Mouse (Mus musculus) megakaryocyte, embryonic 14.5 days (primary cell): ENCODE data around the gene Pprc1.

Source experiments
- FLI1 ChIP-seq: IDR thresholded peaks from 2 replicates; pipeline ENCODE4 v1.6.1; 2012; ENCODE audit warnings: low read length, inconsistent platforms, mixed read lengths
- GATA1 ChIP-seq: IDR thresholded peaks from 3 replicates; pipeline ENCODE4 v1.6.1; 2012; ENCODE audit warnings: mixed read lengths, low read length, inconsistent platforms, borderline replicate concordance

DNA sequence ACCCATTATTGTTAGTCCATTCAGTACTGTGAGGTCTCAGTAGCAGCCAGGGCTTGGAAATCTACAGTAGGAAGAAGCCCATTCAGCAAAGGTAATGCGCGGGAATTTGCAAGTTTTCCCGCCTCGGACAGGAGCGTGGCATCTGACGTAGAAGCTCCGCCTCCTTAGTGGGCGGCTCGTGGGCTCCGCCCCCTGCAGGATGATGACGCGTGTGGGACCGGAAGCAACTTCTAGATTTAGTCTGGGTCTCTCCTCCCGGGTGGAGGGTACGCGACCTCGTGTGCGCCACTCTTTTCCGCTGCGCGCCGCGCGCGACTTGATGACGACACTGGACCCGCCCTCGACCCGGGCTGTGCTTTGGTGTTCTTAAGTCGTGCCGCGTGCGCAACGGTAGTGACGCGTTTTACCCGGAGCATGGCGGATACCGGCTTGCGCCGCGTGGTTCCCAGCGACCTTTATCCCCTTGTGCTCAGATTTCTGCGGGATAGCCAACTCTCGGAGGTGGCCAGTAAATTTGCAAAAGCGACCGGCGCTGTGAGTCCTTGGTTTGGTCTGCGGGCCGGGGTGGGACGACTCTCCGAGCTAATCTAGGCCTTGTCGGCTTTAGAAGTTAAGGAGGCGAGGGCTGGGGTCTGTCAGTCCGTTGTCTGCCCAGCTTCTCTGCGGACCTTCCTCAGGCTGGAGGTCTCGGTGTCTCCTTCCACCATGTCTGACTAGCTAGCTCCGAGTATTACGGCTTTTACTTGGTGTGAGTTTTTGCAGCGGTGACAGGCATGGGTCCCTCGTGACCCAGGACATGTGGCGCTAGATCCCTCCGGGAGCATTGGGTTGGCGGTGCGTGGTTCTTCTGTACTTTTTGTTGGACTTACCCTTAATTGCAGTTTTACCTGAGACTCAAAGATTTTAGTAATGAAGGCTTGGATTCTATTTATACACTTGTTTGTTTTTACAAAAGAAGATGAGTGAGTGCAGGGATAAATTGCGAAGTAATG, 31.2 kb downstream of the Pprc1 start, which contains the start of gene Nolc1:
- TF ChIP-seq GATA1 (no peak), FLI1 (peak; percentile 90)
